Mouse (Mus musculus): ENCODE results near the gene Nedd9. TPM values are rescaled to one million over a fixed set of nuclear protein-coding genes. Genes with fewer than 3 reads are reported as not detected.

The Nedd9 gene
- polyA plus RNA-seq, 1 experiment from 2014 or later: 19.2 TPM

- no peaks in the 10 kb centered on the region for H3K9me3 ChIP-seq (replicated peaks)
- H3K9ac ChIP-seq: no peak overlapping the region
- no peak for ATAC-seq (replicated peaks; ENCODE audit: insufficient number of reproducible peaks, insufficient read depth, low FRiP score, low read depth)
- H3K36me3 ChIP-seq: peaks cover 4% of the 10 kb centered on the region; the same call in 1 of the 2 replicates
- 86% methylated on average over 4 of the region's 4 CpGs for WGBS
- no peak overlapping the region for H3K4me3 ChIP-seq
- no peak overlapping the region for H3K27ac ChIP-seq
- no peak overlapping the region for H3K4me2 ChIP-seq
- H3K4me1 ChIP-seq (replicated peaks): peaks cover 8% of the 10 kb centered on the region
- H3K27me3 ChIP-seq: no peaks in the 10 kb centered on the region
These were observed 161.8 kb downstream of the Nedd9 start for GRCm38 (mm10) chr13:41325346-41325745.

GRCm38 (mm10) chr13:41324631-41325030 is 162.5 kb downstream of the Nedd9 start:
- Histone ChIP-seq H3K4me1 (replicated peaks) (peaks cover 3% of the 10 kb centered on the region; the same call in 1 of the 2 replicates), H3K4me3 (no peak overlapping the region), H3K36me3 (no peaks in the 10 kb centered on the region; the same call in 1 of the 2 replicates), H3K9me3 (replicated peaks) (no peaks in the 10 kb centered on the region), H3K27ac (no peak overlapping the region), H3K27me3 (no peaks in the 10 kb centered on the region), H3K4me2 (no peak overlapping the region), H3K9ac (no peak overlapping the region)
- no peak for ATAC-seq (replicated peaks; ENCODE audit: insufficient number of reproducible peaks, insufficient read depth, low FRiP score, low read depth)
- 72% methylated on average over 4 of the region's 4 CpGs for WGBS

- 77% methylated on average over 3 of the region's 3 CpGs for WGBS
- Histone ChIP-seq H3K27ac (no peak overlapping the region), H3K27me3 (no peaks in the 10 kb centered on the region)
These were observed 165.7 kb downstream of the Nedd9 start for GRCm38 (mm10) chr13:41321433-41321832.

GRCm38 (mm10) chr13:41320749-41321148 is 166.4 kb downstream of the Nedd9 start:
- H3K4me1 ChIP-seq (replicated peaks): no peaks in the 10 kb centered on the region
- H3K36me3 ChIP-seq: peaks cover 26% of the 10 kb centered on the region
- no peak for ATAC-seq (replicated peaks; ENCODE audit: insufficient number of reproducible peaks, insufficient read depth, low FRiP score, low read depth)
- no peak overlapping the region for H3K4me2 ChIP-seq
- WGBS: 78% methylated on average over 5 of the region's 5 CpGs
- no peak overlapping the region for H3K27ac ChIP-seq
- H3K27me3 ChIP-seq: no peaks in the 10 kb centered on the region
- no peak overlapping the region for H3K9ac ChIP-seq
- no peaks in the 10 kb centered on the region for H3K9me3 ChIP-seq (replicated peaks)
- H3K4me3 ChIP-seq: no peak overlapping the region

More at GRCm38 (mm10) chr13:41321433-41321832, 165.7 kb downstream of the Nedd9 start:
- Histone ChIP-seq H3K4me3 (no peak overlapping the region), H3K9me3 (replicated peaks) (no peaks in the 10 kb centered on the region), H3K36me3 (peaks cover 19% of the 10 kb centered on the region), H3K9ac (no peak overlapping the region), H3K4me2 (no peak overlapping the region), H3K4me1 (replicated peaks) (no peaks in the 10 kb centered on the region)
- no peak for ATAC-seq (replicated peaks; ENCODE audit: insufficient number of reproducible peaks, insufficient read depth, low FRiP score, low read depth)

GRCm38 (mm10) chr13:41302716-41303115 is 184.4 kb downstream of the Nedd9 start:
- Histone ChIP-seq H3K27me3 (peaks cover 4% of the 10 kb centered on the region; the same call in 1 of the 2 replicates), H3K9ac (no peak overlapping the region), H3K9me3 (replicated peaks) (no peaks in the 10 kb centered on the region), H3K4me1 (replicated peaks) (peaks cover 7% of the 10 kb centered on the region), H3K4me3 (no peak overlapping the region), H3K36me3 (no peaks in the 10 kb centered on the region), H3K4me2 (0 out of 2 replicates have a peak overlapping the region, but pooled peaks have one; percentile 15), H3K27ac (no peak overlapping the region)
- ATAC-seq (replicated peaks; ENCODE audit: insufficient number of reproducible peaks, insufficient read depth, low FRiP score, low read depth): no peak
- WGBS: 61% methylated on average over 10 of the region's 10 CpGs

GRCm38 (mm10) chr13:41300037-41300436 is 187.1 kb downstream of the Nedd9 start:
- 37% methylated on average over 4 of the region's 4 CpGs for WGBS
- H3K27me3 ChIP-seq: peaks cover 10% of the 10 kb centered on the region

GRCm38 (mm10) chr13:41298996-41299395 is 188.2 kb downstream of the Nedd9 start:
- ATAC-seq (replicated peaks; ENCODE audit: insufficient number of reproducible peaks, insufficient read depth, low FRiP score, low read depth): no peak
- no peaks in the 10 kb centered on the region for H3K9me3 ChIP-seq (replicated peaks)

More at GRCm38 (mm10) chr13:41300037-41300436, 187.1 kb downstream of the Nedd9 start:
- Histone ChIP-seq H3K9ac (no peak overlapping the region), H3K27ac (no peak overlapping the region), H3K4me1 (replicated peaks) (peaks cover 7% of the 10 kb centered on the region), H3K9me3 (replicated peaks) (no peaks in the 10 kb centered on the region), H3K36me3 (no peaks in the 10 kb centered on the region), H3K4me3 (no peak overlapping the region), H3K4me2 (no peak overlapping the region)
- no peak for ATAC-seq (replicated peaks; ENCODE audit: insufficient number of reproducible peaks, insufficient read depth, low FRiP score, low read depth)

GRCm38 (mm10) chr13:41298533-41298932 is 188.6 kb downstream of the Nedd9 start:
- H3K4me3 ChIP-seq: no peak overlapping the region
- H3K36me3 ChIP-seq: no peaks in the 10 kb centered on the region
- no peak for ATAC-seq (replicated peaks; ENCODE audit: insufficient number of reproducible peaks, insufficient read depth, low FRiP score, low read depth)
- H3K4me2 ChIP-seq: no peak overlapping the region
- no peaks in the 10 kb centered on the region for H3K9me3 ChIP-seq (replicated peaks)
- 3% methylated on average over 2 of the region's 2 CpGs for WGBS
- peaks cover 7% of the 10 kb centered on the region for H3K4me1 ChIP-seq (replicated peaks)
- H3K27ac ChIP-seq: no peak overlapping the region
- H3K9ac ChIP-seq: no peak overlapping the region
- H3K27me3 ChIP-seq: peaks cover 10% of the 10 kb centered on the region

More at GRCm38 (mm10) chr13:41298996-41299395, 188.2 kb downstream of the Nedd9 start:
- Histone ChIP-seq H3K9ac (no peak overlapping the region), H3K27me3 (peaks cover 10% of the 10 kb centered on the region), H3K4me1 (replicated peaks) (peaks cover 7% of the 10 kb centered on the region), H3K4me2 (no peak overlapping the region), H3K36me3 (no peaks in the 10 kb centered on the region), H3K4me3 (no peak overlapping the region), H3K27ac (no peak overlapping the region)
- WGBS: 53% methylated on average over 5 of the region's 5 CpGs

- WGBS: 75% methylated on average over 10 of the region's 10 CpGs
- H3K27ac ChIP-seq: no peak overlapping the region
- peaks cover 8% of the 10 kb centered on the region for H3K27me3 ChIP-seq
- ATAC-seq (replicated peaks; ENCODE audit: insufficient number of reproducible peaks, insufficient read depth, low FRiP score, low read depth): no peak
- H3K4me1 ChIP-seq (replicated peaks): peaks cover 7% of the 10 kb centered on the region
- no peaks in the 10 kb centered on the region for H3K36me3 ChIP-seq
- H3K9ac ChIP-seq: no peak overlapping the region
- H3K4me3 ChIP-seq: no peak overlapping the region
- H3K4me2 ChIP-seq: no peak overlapping the region
- no peaks in the 10 kb centered on the region for H3K9me3 ChIP-seq (replicated peaks)
These were observed 190.8 kb downstream of the Nedd9 start for GRCm38 (mm10) chr13:41296396-41296795.

- no peak overlapping the region for H3K9ac ChIP-seq
- H3K4me1 ChIP-seq (replicated peaks): peaks cover 7% of the 10 kb centered on the region
- H3K27ac ChIP-seq: no peak overlapping the region
- H3K27me3 ChIP-seq: peaks cover 7% of the 10 kb centered on the region
- H3K4me3 ChIP-seq: no peak overlapping the region
- no peaks in the 10 kb centered on the region for H3K9me3 ChIP-seq (replicated peaks)
- WGBS: 47% methylated on average over 6 of the region's 6 CpGs
- no peaks in the 10 kb centered on the region for H3K36me3 ChIP-seq
- no peak for ATAC-seq (replicated peaks; ENCODE audit: insufficient number of reproducible peaks, insufficient read depth, low FRiP score, low read depth)
- H3K4me2 ChIP-seq: no peak overlapping the region
These were observed 191.3 kb downstream of the Nedd9 start for GRCm38 (mm10) chr13:41295886-41296285.

- Histone ChIP-seq H3K4me3 (no peak overlapping the region), H3K27ac (no peak overlapping the region), H3K9me3 (replicated peaks) (no peaks in the 10 kb centered on the region), H3K4me1 (replicated peaks) (peaks cover 2% of the 10 kb centered on the region; the same call in 1 of the 2 replicates), H3K36me3 (no peaks in the 10 kb centered on the region), H3K9ac (no peak overlapping the region), H3K27me3 (peaks cover 7% of the 10 kb centered on the region), H3K4me2 (no peak overlapping the region)
- WGBS: 74% methylated on average over 5 of the region's 5 CpGs
- no peak for ATAC-seq (replicated peaks; ENCODE audit: insufficient number of reproducible peaks, insufficient read depth, low FRiP score, low read depth)
These were observed 193.6 kb downstream of the Nedd9 start for GRCm38 (mm10) chr13:41293595-41293994.

- H3K27me3 ChIP-seq: no peaks in the 10 kb centered on the region
- H3K9ac ChIP-seq: no peak overlapping the region
- H3K27ac ChIP-seq: no peak overlapping the region
- 81% methylated on average over 4 of the region's 4 CpGs for WGBS
- no peaks in the 10 kb centered on the region for H3K9me3 ChIP-seq (replicated peaks)
- no peaks in the 10 kb centered on the region for H3K36me3 ChIP-seq
- ATAC-seq (replicated peaks; ENCODE audit: insufficient number of reproducible peaks, insufficient read depth, low FRiP score, low read depth): no peak
- peaks cover 2% of the 10 kb centered on the region for H3K4me1 ChIP-seq (replicated peaks)
- H3K4me2 ChIP-seq: no peak overlapping the region
- no peak overlapping the region for H3K4me3 ChIP-seq
These were observed 195.6 kb downstream of the Nedd9 start for GRCm38 (mm10) chr13:41291466-41291974.

Data from heart, embryonic 15.5 days (tissue).